Mouse (Mus musculus): Measurements from ENCODE around the gene Ifi207. TPM values are rescaled to one million over a fixed set of nuclear protein-coding genes. Genes with fewer than 3 reads are reported as not detected.

Ifi207 gene
- polyA plus RNA-seq, 1 experiment from 2014 or later = 0.78 TPM

Other genes starting within 250 kb of the Ifi207 start
- not detected in 2 replicates for gene Ifi214, start 205.8 kb downstream of the Ifi207 start, polyA plus RNA-seq (2015; fragmentation: Nextera tagmentation; extraction: Ambion mirVana)
- gene Ifi213, start 142.5 kb downstream of the Ifi207 start, polyA plus RNA-seq (2015; fragmentation: Nextera tagmentation; extraction: Ambion mirVana) = not detected in 2 replicates
- gene Ifi209, start 110.8 kb downstream of the Ifi207 start, polyA plus RNA-seq (2015; fragmentation: Nextera tagmentation; extraction: Ambion mirVana) = 0.17 and 0.32 TPM in 2 replicates
- gene Ifi208, start 68.1 kb downstream of the Ifi207 start, polyA plus RNA-seq (2015; fragmentation: Nextera tagmentation; extraction: Ambion mirVana) = not detected in 2 replicates
- gene Ifi204, start 25.2 kb upstream of the Ifi207 start, polyA plus RNA-seq (2015; fragmentation: Nextera tagmentation; extraction: Ambion mirVana) = 3.0 and 4.5 TPM in 2 replicates
- gene Ifi211, start 171.3 kb upstream of the Ifi207 start, polyA plus RNA-seq (2015; fragmentation: Nextera tagmentation; extraction: Ambion mirVana) = 1.5 and 1.8 TPM in 2 replicates
- gene Mndal, start 200.7 kb upstream of the Ifi207 start, polyA plus RNA-seq (2015; fragmentation: Nextera tagmentation; extraction: Ambion mirVana) = 3.2 and 5.1 TPM in 2 replicates
- gene Ifi203, start 200.9 kb upstream of the Ifi207 start, polyA plus RNA-seq (2015; fragmentation: Nextera tagmentation; extraction: Ambion mirVana) = 2.6 and 3.9 TPM in 2 replicates
- not detected in 2 replicates for gene Ifi202b, start 241.0 kb upstream of the Ifi207 start, polyA plus RNA-seq (2015; fragmentation: Nextera tagmentation; extraction: Ambion mirVana)

Measured in liver, embryonic 13.5 days (tissue).